Mouse (Mus musculus): Measurements from ENCODE around the gene Pcdh15.

DNA sequence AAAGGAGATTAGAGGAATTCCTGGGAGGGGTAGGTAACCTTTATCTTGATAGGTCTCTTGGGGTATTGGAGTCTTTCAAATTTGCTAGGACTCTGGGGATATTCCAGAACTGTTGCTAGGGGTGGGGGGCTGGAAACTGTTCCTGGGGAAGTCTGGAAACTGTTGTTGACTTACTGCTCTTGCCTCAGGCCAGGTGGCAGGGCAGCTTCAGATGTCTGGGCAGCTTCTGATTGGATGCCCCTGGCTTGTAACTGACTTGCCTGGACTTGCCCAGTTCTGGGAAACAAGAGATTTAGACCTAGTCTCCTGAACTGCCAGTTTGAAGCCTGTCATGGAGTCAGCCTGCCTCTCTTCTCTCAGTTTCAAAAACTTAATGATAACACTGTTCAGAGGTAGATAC is 1414.6 kb downstream of the Pcdh15 start:
- TF ChIP-seq CTCF (IDR thresholded peaks at IDR 0.05; ENCODE audit: low read depth) (no peak), EP300 (IDR thresholded peaks at IDR 0.05; ENCODE audit: low read depth) (no peak)
